Mouse (Mus musculus): ENCODE data around the gene Cadps2.

DNA sequence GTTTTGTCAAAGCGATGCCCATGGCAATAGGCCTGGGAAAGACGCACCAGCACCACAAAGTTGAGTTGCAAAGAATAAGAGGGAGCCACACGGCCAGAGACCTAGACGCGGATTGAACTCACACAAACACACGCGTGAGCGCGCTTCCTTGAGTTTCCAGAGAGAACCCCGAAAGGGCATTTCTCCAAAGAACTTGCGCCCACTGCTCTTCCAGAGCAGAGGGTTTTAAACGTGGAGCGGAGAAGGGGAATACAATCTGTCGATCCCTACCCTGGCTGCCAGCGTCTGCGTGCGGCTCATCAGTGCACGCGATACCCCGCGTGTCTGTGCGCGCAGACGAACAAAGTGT lies 590.2 kb downstream of the Cadps2 start:
- no peak for TF ChIP-seq CTCF (IDR thresholded peaks at IDR 0.05; ENCODE audit: control insufficient read depth, insufficient read depth, low read length)
- no peak for TF ChIP-seq POLR2A (IDR thresholded peaks at IDR 0.05; ENCODE audit: borderline replicate concordance, control insufficient read depth, low read depth, low read length)
